Mouse (Mus musculus): Measurements from ENCODE around the gene Drd1.

Gene Drd1

DNA sequence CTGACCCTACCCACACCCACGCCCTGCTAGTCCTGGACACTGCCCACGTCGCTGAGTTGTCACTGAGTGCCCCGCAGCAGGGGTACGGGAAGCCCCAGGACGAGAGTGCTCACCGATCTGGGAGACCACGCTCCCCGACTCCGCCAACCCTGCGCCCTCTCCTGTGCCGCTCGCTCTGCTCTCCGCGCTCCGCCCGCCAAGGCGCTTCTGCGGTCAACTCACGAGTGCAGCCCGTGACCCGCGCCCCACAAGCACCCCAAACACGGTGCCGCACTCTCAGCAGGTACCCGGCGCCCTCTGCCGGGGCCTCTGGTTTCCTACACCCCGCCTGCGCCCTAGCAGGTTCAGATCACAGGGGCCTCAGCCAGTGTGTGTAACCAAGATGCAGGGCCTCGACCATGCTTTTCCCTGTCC is at the start of gene Drd1:
TSS of gene Drd1 (minus strand) at position 258 of the 414 bp plus-strand sequence.
- DNase-seq: peak; percentile 66

DNA sequence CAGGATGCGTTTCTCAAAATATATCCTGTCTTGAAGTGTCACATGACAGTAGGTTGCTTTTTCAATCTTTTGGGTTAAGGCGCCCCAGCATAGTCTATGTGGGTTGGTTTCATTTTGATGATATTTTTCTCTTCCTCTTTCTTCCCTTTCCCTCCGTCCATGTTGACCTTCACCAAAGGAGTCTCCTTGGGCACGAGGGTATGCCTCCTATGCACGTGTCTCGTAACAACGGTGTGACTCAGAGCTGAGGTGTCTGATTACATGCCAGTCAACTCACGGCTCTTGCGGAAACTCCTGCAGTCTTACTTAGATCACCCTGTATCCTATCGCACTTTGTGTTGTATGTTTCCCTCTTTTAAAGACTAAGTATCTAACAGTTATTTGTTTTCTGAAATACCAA is 48.4 kb upstream of the Drd1 start:
- no peak for DNase-seq

DNA sequence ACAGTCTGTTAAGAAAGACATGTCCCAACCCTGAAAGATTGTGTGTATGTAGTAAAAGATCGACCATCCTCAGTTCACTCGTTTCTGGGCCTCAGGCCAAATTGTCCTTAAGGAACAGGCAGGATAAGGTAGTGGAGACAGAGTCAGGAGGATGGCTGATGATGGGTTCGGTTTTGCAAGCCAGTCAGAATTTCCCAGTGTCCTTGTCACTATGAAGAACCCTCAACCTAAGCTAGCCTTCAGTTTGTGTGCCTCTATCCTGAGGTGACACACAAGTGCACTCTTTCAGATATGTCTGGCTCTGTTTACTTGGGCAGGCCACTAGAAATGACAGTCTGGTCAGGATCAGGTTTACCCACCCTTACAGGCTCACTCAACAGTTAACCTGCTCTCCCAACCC is 47.8 kb upstream of the Drd1 start:
- DNase-seq: no peak

- DNase-seq: no peak
These were observed 46.6 kb upstream of the Drd1 start for GRCm38 (mm10) chr13:54102061-54102460.

DNA sequence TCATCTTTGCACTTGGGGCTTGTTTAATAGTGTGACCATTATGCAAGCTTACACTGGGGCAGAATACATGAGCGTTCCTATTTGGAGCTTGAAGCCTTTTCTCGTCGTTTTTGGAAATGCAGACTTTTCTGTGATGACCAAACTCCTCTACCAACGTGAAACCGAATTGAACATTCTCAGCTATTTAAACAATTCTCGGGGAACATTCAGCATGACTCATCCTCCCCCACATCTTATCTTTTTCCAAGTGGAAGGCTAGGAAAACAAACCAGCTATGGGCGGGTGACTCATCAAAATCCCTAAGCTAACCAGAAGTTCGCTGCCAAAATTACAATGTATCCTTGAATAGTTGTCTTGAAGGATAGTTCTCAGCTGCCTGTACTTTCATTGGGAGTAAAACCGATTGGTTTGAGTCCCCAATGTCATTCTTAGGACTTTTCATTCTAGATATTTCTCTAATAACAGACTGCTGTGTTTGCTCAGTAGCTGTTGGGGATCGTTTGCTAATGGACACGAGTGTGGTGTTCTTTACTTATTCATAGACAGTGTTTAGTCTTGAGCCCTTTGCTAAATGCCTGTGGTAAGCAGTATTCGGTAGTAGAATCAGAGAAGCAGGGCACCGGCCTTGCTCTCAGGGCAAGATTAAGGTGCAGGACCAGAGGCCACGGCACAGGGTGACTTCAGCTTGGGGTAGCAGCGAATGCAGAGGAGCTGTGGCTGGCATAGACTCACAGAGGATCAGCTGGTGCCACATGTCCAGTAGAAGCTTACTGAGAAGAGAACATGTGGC is 45.7 kb upstream of the Drd1 start:
- DNase-seq: no peak

DNA sequence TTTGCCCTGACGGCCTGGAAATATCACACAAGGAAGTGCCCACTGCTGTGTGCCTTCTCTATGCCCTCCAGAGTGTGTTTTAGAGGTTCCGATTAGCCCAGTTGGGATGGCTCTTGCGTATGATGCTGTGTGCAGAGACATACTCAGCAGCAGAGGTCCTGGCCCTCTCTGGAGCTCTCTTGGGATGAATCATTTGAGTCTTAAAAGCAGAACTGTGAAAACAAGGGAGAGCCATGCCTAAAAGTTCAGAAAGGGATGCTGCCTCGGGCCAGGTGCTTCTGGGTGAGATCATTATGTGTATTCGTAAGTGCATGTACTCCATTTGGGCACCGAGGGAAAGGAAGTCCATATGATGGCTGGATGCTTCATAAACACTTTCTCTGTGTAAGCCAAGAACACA is 42.3 kb upstream of the Drd1 start:
- no peak for DNase-seq

DNA sequence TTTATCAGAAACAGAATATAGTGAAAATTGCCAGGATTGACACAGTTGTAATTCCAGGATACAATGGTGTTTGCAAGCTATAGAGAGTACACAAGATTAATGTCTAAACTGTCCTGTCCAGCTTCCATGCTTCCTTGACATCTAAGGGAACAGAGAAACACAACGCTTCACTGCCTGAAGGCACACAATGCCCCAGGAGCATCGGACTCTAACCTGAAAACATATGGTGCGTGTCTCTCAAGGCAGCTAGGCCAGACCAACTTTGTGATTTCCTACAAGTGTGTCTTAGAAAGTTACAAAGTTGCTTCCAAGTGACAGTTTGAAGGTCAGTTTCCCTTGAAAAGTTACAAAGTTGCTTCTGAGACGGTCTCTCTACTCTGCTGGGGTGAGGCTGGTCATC is 41.7 kb upstream of the Drd1 start:
- no peak for DNase-seq

DNA sequence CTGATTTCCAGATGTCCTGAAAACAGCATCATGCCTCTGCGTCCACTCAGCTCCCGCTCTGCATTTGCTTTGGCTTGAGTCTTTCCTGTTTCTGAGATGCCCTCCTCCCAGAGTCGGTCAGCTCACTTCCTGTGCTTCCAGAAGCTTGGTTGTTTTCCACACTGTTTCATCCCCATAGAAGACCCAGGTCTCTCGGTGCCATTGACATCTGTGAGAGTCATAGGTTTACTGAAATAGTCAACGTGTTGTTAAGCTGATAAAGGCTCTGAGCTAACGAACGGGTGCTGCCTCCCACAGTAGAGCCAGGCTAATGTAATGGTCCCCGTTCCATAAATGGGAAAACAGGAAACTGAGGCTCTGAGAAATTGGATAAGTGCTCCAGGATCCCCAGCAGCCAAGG is 40.2 kb upstream of the Drd1 start:
- DNase-seq: no peak

DNA sequence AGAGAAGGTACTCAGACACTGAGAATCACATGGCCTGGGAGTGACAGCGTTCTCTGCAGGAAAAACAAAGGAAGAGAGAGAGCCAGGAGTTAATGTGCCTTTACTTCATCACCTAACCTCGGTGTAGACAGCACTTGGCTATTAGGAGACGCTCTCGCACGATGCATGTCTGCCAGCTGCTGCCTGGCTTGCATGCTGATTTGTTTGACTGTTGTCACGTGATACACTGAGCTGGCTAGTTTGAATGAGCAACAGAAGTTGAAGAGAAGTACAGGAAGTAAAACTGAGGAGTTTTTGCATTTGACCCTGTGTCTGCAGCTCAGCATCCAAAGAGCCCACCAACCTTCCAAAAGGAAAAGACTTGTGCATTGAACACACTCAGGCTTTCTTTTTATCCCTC is 39.5 kb upstream of the Drd1 start:
- DNase-seq: no peak

- no peak for DNase-seq
These were observed 38.8 kb upstream of the Drd1 start for GRCm38 (mm10) chr13:54094349-54094748.

- no peak for DNase-seq
These were observed 36.2 kb upstream of the Drd1 start for GRCm38 (mm10) chr13:54091719-54092118.

- no peak for DNase-seq
These were observed 29.8 kb upstream of the Drd1 start for GRCm38 (mm10) chr13:54085266-54085665.

DNA sequence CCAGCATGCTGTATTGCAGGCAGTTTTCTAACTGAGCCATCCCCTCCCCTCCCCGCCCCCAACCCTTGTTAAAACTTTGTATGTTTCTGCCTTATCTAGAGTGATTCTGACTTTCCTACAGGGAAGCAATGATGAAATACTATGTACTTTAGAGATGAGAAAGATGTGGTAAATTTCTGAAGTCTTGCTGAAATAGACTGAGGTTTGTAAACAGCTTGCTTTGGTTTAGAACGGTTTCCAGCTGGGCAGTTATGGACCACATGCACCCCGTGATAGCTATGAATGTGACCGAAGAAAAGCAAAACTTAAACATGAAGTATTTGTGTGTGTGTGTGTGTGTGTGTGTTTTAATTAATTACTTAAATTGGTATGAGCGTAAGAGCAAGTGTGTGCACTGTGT is 29.3 kb upstream of the Drd1 start:
- DNase-seq: no peak

DNA sequence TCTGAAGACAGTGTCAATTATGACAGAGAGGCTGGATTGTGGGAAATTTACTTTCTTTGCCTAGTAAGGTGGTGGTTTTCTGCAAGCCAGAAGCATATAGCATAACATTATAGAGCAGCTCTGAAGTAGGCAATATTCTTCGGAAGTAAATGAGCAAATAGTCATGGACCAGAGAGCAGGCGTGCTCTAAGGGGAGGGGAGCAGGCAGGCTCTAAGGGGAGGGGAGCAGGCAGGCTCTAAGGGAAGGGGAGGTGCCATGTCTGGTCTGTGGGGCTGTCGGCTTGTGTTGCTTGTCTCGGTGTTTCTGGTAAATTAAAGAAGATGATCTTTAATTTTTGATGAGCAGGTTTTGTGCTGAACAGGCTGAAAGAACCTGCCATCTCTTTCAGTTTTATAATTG is 28.7 kb upstream of the Drd1 start:
- DNase-seq: no peak

- DNase-seq: no peak
These were observed 27.4 kb upstream of the Drd1 start for GRCm38 (mm10) chr13:54082946-54083345.

- DNase-seq: no peak
These were observed 25.3 kb upstream of the Drd1 start for GRCm38 (mm10) chr13:54080785-54081184.

- no peak for DNase-seq
These were observed 24.6 kb upstream of the Drd1 start for GRCm38 (mm10) chr13:54079782-54080759.

DNA sequence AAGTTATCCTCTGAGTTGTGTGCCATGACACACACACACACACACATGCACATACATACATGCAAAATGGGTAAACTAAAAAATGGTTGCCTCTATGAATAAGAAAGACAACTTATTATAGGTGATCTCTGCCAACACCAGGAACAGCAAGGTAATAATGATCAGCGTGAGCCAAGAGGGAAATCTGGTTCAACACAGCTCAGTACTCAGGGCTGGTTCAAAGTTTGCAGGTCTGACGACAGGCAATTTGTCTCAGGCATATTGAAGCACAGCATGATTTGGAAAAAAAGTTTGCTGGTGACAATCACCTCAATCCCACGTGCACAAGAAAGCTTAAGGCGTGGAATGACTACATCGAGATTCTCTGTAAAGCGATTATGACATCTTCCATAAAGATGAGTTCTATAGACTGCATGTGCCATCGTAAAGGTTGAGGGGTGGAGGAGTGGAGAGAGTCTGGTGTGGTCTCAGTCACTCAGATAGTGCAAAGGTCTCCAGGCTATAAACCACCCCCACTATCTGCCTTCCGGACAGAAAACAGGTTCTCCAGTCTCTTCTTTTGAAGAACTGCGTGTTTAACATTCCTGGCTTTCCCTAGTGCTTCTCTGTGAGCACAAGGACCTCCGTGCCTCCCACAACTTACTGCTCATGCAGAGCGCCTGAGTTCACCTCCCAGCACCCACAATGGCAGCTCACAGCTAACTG is 22.1 kb upstream of the Drd1 start:
- no peak for DNase-seq

DNA sequence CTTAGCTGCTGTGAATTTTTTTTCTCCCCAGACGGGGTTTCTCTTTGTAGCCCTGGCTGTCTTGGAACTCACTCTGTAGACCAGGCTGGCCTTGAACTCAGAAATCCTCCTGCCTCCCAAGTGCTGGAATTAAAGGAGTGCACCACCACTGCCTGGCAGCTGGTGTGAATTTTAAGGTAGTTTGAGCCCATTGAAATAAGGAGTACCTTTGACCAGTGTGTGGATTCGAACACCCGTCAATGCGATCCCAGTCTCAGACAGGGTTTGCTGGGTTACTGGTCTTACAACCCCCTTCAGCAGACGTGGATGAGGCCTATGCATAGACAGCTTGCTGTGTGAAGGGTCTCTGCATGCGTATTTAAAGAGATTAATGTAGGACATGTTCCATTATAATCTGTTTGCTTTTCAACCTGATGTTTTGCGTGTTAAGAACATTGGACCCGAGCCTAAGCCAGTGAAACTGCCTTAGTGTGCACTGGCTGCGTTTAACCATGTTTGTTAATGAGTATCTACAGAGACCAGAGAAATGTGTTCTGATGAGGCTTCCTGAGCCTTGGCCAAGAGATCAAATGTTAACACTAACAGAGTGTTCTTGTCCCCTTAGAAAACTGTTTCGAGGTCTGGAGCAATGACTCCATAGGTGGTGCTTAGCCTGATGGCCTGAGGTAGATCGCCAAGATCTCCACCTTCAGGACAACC is 21.4 kb upstream of the Drd1 start:
- no peak for DNase-seq

DNA sequence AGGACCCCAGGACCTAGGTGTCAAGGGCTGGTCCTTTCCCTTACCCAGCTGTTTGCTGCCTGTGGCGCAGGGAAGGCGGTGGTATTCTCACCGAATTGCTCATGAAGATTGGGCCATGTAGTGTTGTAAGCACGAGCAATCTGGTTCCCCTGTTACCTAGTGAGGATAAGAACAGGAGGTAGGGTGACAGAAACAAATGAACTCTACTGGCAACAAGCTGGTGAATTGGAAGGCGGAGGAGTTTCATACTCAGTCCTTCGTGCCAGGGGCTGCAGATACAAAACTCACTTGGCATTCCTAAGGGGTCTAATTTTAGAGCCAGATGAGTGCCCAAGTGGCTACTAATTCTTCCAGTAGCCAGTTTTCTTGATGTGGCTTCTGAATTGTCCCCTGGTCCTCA is 20.5 kb upstream of the Drd1 start:
- DNase-seq: no peak

GRCm38 (mm10) chr13:54075416-54075815 is 19.9 kb upstream of the Drd1 start:
- DNase-seq: no peak

- no peak for DNase-seq
These were observed 18.0 kb upstream of the Drd1 start for GRCm38 (mm10) chr13:54073491-54073890.

- DNase-seq: no peak
These were observed 17.6 kb upstream of the Drd1 start for GRCm38 (mm10) chr13:54073066-54073465.
